Mouse (Mus musculus) MEL (cell line): Measurements from ENCODE around the gene Rbm24. TPM values are rescaled to one million over a fixed set of nuclear protein-coding genes. Genes with fewer than 3 reads are reported as not detected.

ENCODE experiments used
- DNase-seq: peaks from one replicate; pipeline ENCODE4 v3.0.0; 2011; ENCODE audit warnings: low read depth, low spot score
- H3K27ac ChIP-seq: 2 replicates; pipeline ENCODE4 v1.5.1; 2012; ENCODE audit warnings: low read depth, mild to moderate bottlenecking, control low read depth, low read length, moderate library complexity; ENCODE audit not compliant: control insufficient read depth
- H3K27me3 ChIP-seq, 2 experiments: fragments of 150-350 bp in 1 of 2; sonication (generic) in 1 of 2; 2 replicates each; pipeline ENCODE4 v1.6.1; 2012; ENCODE audit warnings: low read length in 2 of 2, mild to moderate bottlenecking in 2 of 2, improper control_type of control experiment in 1 of 2, moderate library complexity in 1 of 2; ENCODE audit not compliant: insufficient read depth in 2 of 2, control insufficient read depth in 1 of 2
- H3K36me3 ChIP-seq, 2 experiments: 2 replicates each; pipeline ENCODE4 v1.6.1; 2012 to 2014; ENCODE audit warnings: low read length in 2 of 2, improper control_type of control experiment in 1 of 2, inconsistent platforms in 1 of 2, mild to moderate bottlenecking in 1 of 2; ENCODE audit not compliant: insufficient read depth in 2 of 2, control insufficient read depth in 1 of 2
- H3K4me1 ChIP-seq, 2 experiments: fragments of 150-350 bp in 1 of 2; sonication (generic) in 1 of 2; 2 replicates each; pipeline ENCODE4 v1.6.1; 2012; ENCODE audit warnings: low read length in 2 of 2, improper control_type of control experiment in 1 of 2, mild to moderate bottlenecking in 1 of 2; ENCODE audit not compliant: insufficient read depth in 2 of 2, control insufficient read depth in 1 of 2
- H3K4me3 ChIP-seq, 2 experiments: fragments of 150-350 bp in 1 of 2; sonication (generic) in 1 of 2; 2 replicates each; pipeline ENCODE4 v1.5.1; 2012; ENCODE audit warnings: low read depth in 2 of 2, low read length in 2 of 2, mild to moderate bottlenecking in 2 of 2, moderate library complexity in 2 of 2, control low read depth in 1 of 2, improper control_type of control experiment in 1 of 2; ENCODE audit not compliant: control insufficient read depth in 1 of 2, insufficient read depth in 1 of 2
- H3K79me2 ChIP-seq: 2 replicates; pipeline ENCODE4 v1.6.1; 2012; ENCODE audit warnings: mild to moderate bottlenecking, low read length, moderate library complexity; ENCODE audit not compliant: control insufficient read depth, poor library complexity, insufficient read depth
- H3K9ac ChIP-seq: 2 replicates; pipeline ENCODE4 v1.6.1; 2012; ENCODE audit warnings: low read depth, mild to moderate bottlenecking, control low read depth, low read length, moderate library complexity; ENCODE audit not compliant: control insufficient read depth, poor library complexity, severe bottlenecking
- H3K9me3 ChIP-seq: fragments of 150-350 bp; sonication (generic); replicated peaks from 2 replicates; pipeline ENCODE4 v1.6.1; 2012; ENCODE audit warnings: mild to moderate bottlenecking, low read length, improper control_type of control experiment, moderate library complexity; ENCODE audit not compliant: insufficient read depth
- BHLHE40 ChIP-seq: IDR thresholded peaks from 2 replicates; pipeline ENCODE4 v1.6.1; 2012; ENCODE audit warnings: low read depth, mild to moderate bottlenecking, inconsistent platforms, low read length, improper control_type of control experiment, borderline replicate concordance
- ETS1 ChIP-seq: IDR thresholded peaks from 2 replicates; pipeline ENCODE4 v1.6.1; 2012; ENCODE audit warnings: low read depth, mild to moderate bottlenecking, inconsistent platforms, low read length, improper control_type of control experiment, moderate library complexity
- MYC ChIP-seq: IDR thresholded peaks from 2 replicates; pipeline ENCODE4 v1.6.1; 2011; ENCODE audit warnings: low read depth, mild to moderate bottlenecking, low read length, improper control_type of control experiment, moderate library complexity
- POLR2A ChIP-seq, 2 experiments: IDR thresholded peaks; 2 replicates each; pipeline ENCODE4 v1.6.1; 2011 to 2012; ENCODE audit warnings: low read length in 2 of 2, mild to moderate bottlenecking in 2 of 2, control low read depth in 1 of 2, improper control_type of control experiment in 1 of 2, low read depth in 1 of 2, moderate library complexity in 1 of 2; ENCODE audit not compliant: control insufficient read depth in 1 of 2, insufficient read depth in 1 of 2, poor library complexity in 1 of 2
- POLR2AphosphoS2 ChIP-seq: IDR thresholded peaks from 2 replicates; pipeline ENCODE4 v1.6.1; 2011; ENCODE audit warnings: low read length, improper control_type of control experiment
- RAD21 ChIP-seq: IDR thresholded peaks from 2 replicates; pipeline ENCODE4 v1.6.1; 2011; ENCODE audit warnings: mild to moderate bottlenecking, low read depth, low read length, improper control_type of control experiment
- RCOR1 ChIP-seq: IDR thresholded peaks from 2 replicates; pipeline ENCODE4 v1.6.1; 2012; ENCODE audit warnings: low read depth, mild to moderate bottlenecking, inconsistent platforms, low read length, improper control_type of control experiment
- SIN3A ChIP-seq: IDR thresholded peaks from 2 replicates; pipeline ENCODE4 v1.6.1; 2012; ENCODE audit warnings: low read length, improper control_type of control experiment, inconsistent platforms
- SMC3 ChIP-seq: IDR thresholded peaks from 2 replicates; pipeline ENCODE4 v1.6.1; 2011; ENCODE audit warnings: low read depth, low read length, improper control_type of control experiment
- TBP ChIP-seq: IDR thresholded peaks from 2 replicates; pipeline ENCODE4 v1.8.0; 2011; ENCODE audit warnings: low read depth, low read length, improper control_type of control experiment
- ZNF384 ChIP-seq: IDR thresholded peaks from 2 replicates; pipeline ENCODE4 v1.6.1; 2012; ENCODE audit warnings: low read depth, mild to moderate bottlenecking, inconsistent platforms, low read length, improper control_type of control experiment
- polyA plus RNA-seq, 2 experiments: library from polyadenylated mRNA; stranded (reverse) in 1 of 2; unstranded in 1 of 2; fragments of >175 nt in 1 of 2; fragments of >200 nt in 1 of 2; gene quantifications; 2 replicates each; pipeline versions ENCODE4 v1.2.1 to v1.2.4; 2012; ENCODE audit warnings: low replicate concordance in 2 of 2, low read depth in 1 of 2; ENCODE audit not compliant: insufficient read length in 2 of 2, insufficient read depth in 1 of 2, missing spikeins in 1 of 2
- total RNA-seq: library from RNA; depleted of rRNA; stranded (reverse); fragments of 300-350 nt; gene quantifications from 2 replicates; pipeline ENCODE4 v1.2.3, GENCODE M21; 2012; rRNA removed

The Rbm24 gene
- total and polyA plus RNA-seq, 3 experiments: not detected

DNA sequence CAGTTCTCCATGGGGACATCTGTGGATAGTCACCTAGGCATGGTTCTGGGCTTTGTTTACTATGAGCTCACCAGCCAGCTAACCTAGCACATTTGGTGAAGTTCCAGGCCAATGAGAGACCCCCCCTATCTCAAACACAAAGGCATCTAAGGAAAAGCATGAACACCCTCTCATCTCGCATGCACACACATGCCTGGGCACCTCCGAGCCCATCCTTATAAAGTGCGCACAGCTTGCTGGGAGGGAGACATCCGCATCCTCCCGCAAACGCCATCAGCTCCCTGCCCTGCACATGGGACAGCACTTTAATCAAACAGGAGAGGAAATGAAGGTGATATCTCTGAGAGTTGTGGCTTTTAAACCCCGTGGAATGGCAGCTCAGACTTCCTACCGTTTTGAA lies 50.0 kb downstream of the Rbm24 start:
- no peak for TF ChIP-seq TBP
- no peak for TF ChIP-seq MYC
- no peak for TF ChIP-seq SMC3
- TF ChIP-seq RCOR1: no peak
- TF ChIP-seq ETS1: no peak
- no peak for TF ChIP-seq SIN3A
- no peak for TF ChIP-seq POLR2AphosphoS2
- no peak for TF ChIP-seq POLR2A (IDR thresholded peaks at IDR 0.05; ENCODE audit: control insufficient read depth in 1 of 2, insufficient read depth in 1 of 2, low read depth in 1 of 2, low read length in 2 of 2, poor library complexity in 1 of 2)
- TF ChIP-seq BHLHE40: no peak
- H3K79me2 ChIP-seq: no peaks in the 10 kb centered on the region
- no peaks in the 10 kb centered on the region for H3K9me3 ChIP-seq
- no peak overlapping the region for H3K27ac ChIP-seq
- no peak overlapping the region for H3K9ac ChIP-seq
- no peaks in the 10 kb centered on the region for H3K4me1 ChIP-seq
- H3K4me3 ChIP-seq: no peak overlapping the region
- no peak for DNase-seq
- H3K27me3 ChIP-seq: no peaks in the 10 kb centered on the region; a peak in 2 of 4 replicates
- no peaks in the 10 kb centered on the region for H3K36me3 ChIP-seq

DNA sequence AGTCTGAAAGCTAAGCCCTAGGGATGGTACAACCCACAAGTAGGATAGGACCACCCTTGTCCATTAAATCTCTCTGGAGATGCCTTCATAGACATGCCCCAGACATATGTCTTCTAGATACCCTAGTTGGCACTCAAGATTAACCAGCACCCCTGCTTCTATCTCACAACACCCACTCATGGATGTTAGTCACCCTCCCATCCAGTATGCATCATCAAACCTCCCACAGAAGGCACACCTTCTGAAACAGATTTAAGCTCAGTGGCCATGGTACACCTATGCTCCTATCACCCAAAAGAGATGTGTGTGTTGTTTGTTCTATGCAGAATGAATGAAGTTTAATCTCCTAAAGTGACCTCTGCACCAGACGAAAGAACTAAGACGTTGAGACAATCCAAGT lies 51.3 kb downstream of the Rbm24 start:
- Histone ChIP-seq H3K36me3 (no peaks in the 10 kb centered on the region), H3K4me1 (no peaks in the 10 kb centered on the region), H3K4me3 (no peak overlapping the region), H3K27ac (no peak overlapping the region), H3K27me3 (no peaks in the 10 kb centered on the region; a peak in 2 of 4 replicates), H3K79me2 (no peaks in the 10 kb centered on the region), H3K9ac (no peak overlapping the region), H3K9me3 (no peaks in the 10 kb centered on the region)
- DNase-seq: no peak
- TF ChIP-seq ZNF384: no peak
- TF ChIP-seq POLR2A (IDR thresholded peaks at IDR 0.05; ENCODE audit: control insufficient read depth in 1 of 2, insufficient read depth in 1 of 2, low read depth in 1 of 2, low read length in 2 of 2, poor library complexity in 1 of 2): no peak
- no peak for TF ChIP-seq RAD21

Other genes with a start within 250 kb of the Rbm24 start
- gene Stmnd1, start 144.7 kb upstream of the Rbm24 start, total RNA-seq: not detected in 2 replicates
- gene Stmnd1, start 144.7 kb upstream of the Rbm24 start, polyA plus RNA-seq: not detected
- gene Cap2, start 83.4 kb downstream of the Rbm24 start, total RNA-seq: 14.1 and 14.8 TPM in 2 replicates
- 100 to 1,000 TPM in 1 of 2 experiments, 10 to 100 TPM in 1; 22.3 to 120 TPM for gene Cap2, start 83.4 kb downstream of the Rbm24 start, polyA plus RNA-seq